Mouse (Mus musculus): ENCODE results near the gene Camkmt.
A peak's percentile ranks its signal among the peaks of the same experiment; 100 is the strongest.

Camkmt gene

GRCm38 (mm10) chr17:85170541-85171255 is 80.3 kb downstream of the Camkmt start:
- no peak for DNase-seq (ENCODE audit: low read depth, low spot score)

- DNase-seq (ENCODE audit: low read depth, low spot score), result no peak
Measured at GRCm38 (mm10) chr17:85171951-85172350, 81.6 kb downstream of the Camkmt start.

- DNase-seq (ENCODE audit: low read depth, low spot score), result no peak
Measured at GRCm38 (mm10) chr17:85177231-85177630, 86.9 kb downstream of the Camkmt start.

- no peak for DNase-seq (ENCODE audit: low read depth, low spot score)
Measured at GRCm38 (mm10) chr17:85180471-85181060, 90.2 kb downstream of the Camkmt start.

- peak; percentile 92 for DNase-seq (ENCODE audit: low read depth, low spot score)
Measured at GRCm38 (mm10) chr17:85189227-85190127, 99.1 kb downstream of the Camkmt start.

- DNase-seq (ENCODE audit: low read depth, low spot score), result peak; percentile 34
Measured at GRCm38 (mm10) chr17:85190128-85190435, 99.7 kb downstream of the Camkmt start.

- no peak for DNase-seq (ENCODE audit: low read depth, low spot score)
Measured at GRCm38 (mm10) chr17:85193294-85193693, 102.9 kb downstream of the Camkmt start.

GRCm38 (mm10) chr17:85198781-85199180 is 108.4 kb downstream of the Camkmt start:
- DNase-seq (ENCODE audit: low read depth, low spot score), result no peak

- DNase-seq (ENCODE audit: low read depth, low spot score), result no peak
Measured at GRCm38 (mm10) chr17:85199321-85199720, 109.0 kb downstream of the Camkmt start.

- DNase-seq (ENCODE audit: low read depth, low spot score), result no peak
Measured at GRCm38 (mm10) chr17:85218054-85218453, 127.7 kb downstream of the Camkmt start.

GRCm38 (mm10) chr17:85242109-85242508 is 151.8 kb downstream of the Camkmt start:
- DNase-seq (ENCODE audit: low read depth, low spot score), result no peak

- DNase-seq (ENCODE audit: low read depth, low spot score), result no peak
Measured at GRCm38 (mm10) chr17:85248962-85249361, 158.6 kb downstream of the Camkmt start.

- DNase-seq (ENCODE audit: low read depth, low spot score), result no peak
Measured at GRCm38 (mm10) chr17:85249744-85250143, 159.4 kb downstream of the Camkmt start.

- peak; percentile 70 for DNase-seq (ENCODE audit: low read depth, low spot score)
Measured at GRCm38 (mm10) chr17:85256930-85257329, 166.6 kb downstream of the Camkmt start.

GRCm38 (mm10) chr17:85257348-85257747 is 167.0 kb downstream of the Camkmt start:
- no peak for DNase-seq (ENCODE audit: low read depth, low spot score)

- no peak for DNase-seq (ENCODE audit: low read depth, low spot score)
Measured at GRCm38 (mm10) chr17:85258703-85259341, 168.5 kb downstream of the Camkmt start.

- no peak for DNase-seq (ENCODE audit: low read depth, low spot score)
Measured at GRCm38 (mm10) chr17:85266831-85267422, 176.6 kb downstream of the Camkmt start.

- no peak for DNase-seq (ENCODE audit: low read depth, low spot score)
Measured at GRCm38 (mm10) chr17:85271466-85272175, 181.3 kb downstream of the Camkmt start.

GRCm38 (mm10) chr17:85279720-85280119 is 189.4 kb downstream of the Camkmt start:
- DNase-seq (ENCODE audit: low read depth, low spot score), result no peak

- DNase-seq (ENCODE audit: low read depth, low spot score), result no peak
Measured at GRCm38 (mm10) chr17:85282447-85282846, 192.1 kb downstream of the Camkmt start.

- DNase-seq (ENCODE audit: low read depth, low spot score), result peak; percentile 40
Measured at GRCm38 (mm10) chr17:85291154-85291553, 200.8 kb downstream of the Camkmt start.
